Comparison of ENCODE assay signal across 7 mouse cellular contexts in the genomic region with DNA sequence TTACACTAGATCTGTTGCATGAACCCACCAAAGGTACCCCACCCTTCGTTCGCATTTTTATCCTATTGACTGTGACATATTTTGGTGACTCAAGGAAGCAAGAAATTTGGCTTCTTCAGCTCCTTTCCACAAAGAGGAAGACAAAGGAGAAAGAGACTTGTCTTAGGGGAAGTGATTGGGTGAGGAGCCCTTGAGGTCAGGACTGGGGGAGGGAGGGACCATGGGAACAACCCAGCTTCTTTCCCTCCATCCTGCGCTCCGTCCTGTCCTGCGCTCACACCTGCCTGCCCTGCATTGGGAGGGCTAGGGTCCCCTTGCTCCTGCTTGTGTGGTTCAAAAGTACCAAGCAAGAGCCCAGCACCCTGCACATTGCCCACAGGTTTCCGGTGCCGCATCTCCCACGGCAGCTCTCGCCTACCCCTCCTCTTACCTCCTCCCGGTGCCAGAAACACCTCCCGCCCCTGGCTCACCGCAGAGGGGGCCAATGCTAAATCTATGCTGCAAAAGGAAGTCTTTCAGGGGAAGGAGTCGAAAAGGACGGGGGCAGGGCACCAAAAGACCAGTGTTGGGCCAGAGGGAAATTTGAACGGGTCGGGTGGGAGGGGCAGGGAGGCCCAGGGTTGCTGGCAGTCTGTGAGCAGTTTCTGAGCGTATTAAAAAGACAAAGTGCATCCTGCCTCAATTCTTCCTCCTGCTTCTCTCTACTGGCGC. TPM values are rescaled to one million over a fixed set of nuclear protein-coding genes. Genes with fewer than 3 reads are reported as not detected.
DNase-seq lines count a peak whose midpoint lies in the region; ATAC-seq and TF ChIP-seq lines count a peak whose summit lies in the region.

No protein-coding gene starts in this region.

- H3K4me2 ChIP-seq in heart, embryonic 15.5 days: peak overlapping the region; percentile 61
- peak overlapping the region; percentile 44 for H3K4me2 ChIP-seq in liver, embryonic 16.5 days (ENCODE audit: low read depth, low read length)

- peak overlapping the region; percentile 32 to 56 for H3K4me3 ChIP-seq in ES-E14 (ENCODE audit: insufficient read depth in 1 of 2, low read depth in 1 of 2, low read length in 2 of 2, poor library complexity in 1 of 2, severe bottlenecking in 1 of 2)
- H3K4me3 ChIP-seq in heart, embryonic 15.5 days: peak overlapping the region; percentile 34
- H3K4me3 ChIP-seq in liver, embryonic 16.5 days (ENCODE audit: low read depth, low read length): peak overlapping the region; percentile 23; the same call in 1 of the 2 replicates

- no peaks in the 10 kb centered on the region for H3K27me3 ChIP-seq in heart, embryonic 15.5 days
- peaks cover 3% of the 10 kb centered on the region for H3K27me3 ChIP-seq in liver, embryonic 16.5 days (ENCODE audit: control insufficient read depth, insufficient read depth, low read depth, low read length)

- peak; percentile 75 for ATAC-seq in CD4-positive, CD25-positive, alpha-beta regulatory T cell, adult 4 months
- ATAC-seq in heart, embryonic 15.5 days (replicated peaks; ENCODE audit: insufficient number of reproducible peaks, insufficient read depth, low FRiP score, low read depth): no peak
- ATAC-seq in liver, embryonic 16.5 days (ENCODE audit: low read depth): peak; percentile 30; the same call in 1 of the 2 replicates

- H3K9ac ChIP-seq in ES-E14 (ENCODE audit: insufficient read depth, low read depth, low read length, poor library complexity, severe bottlenecking): no peak overlapping the region
- peak overlapping the region; percentile 36; the same call in 1 of the 2 replicates for H3K9ac ChIP-seq in heart, embryonic 15.5 days
- no peak overlapping the region for H3K9ac ChIP-seq in liver, embryonic 16.5 days (ENCODE audit: low read depth, low read length)

- H3K27ac ChIP-seq in ES-E14 (ENCODE audit: insufficient read depth, low read depth, low read length, poor library complexity, severe bottlenecking): no peak overlapping the region
- H3K27ac ChIP-seq in heart, embryonic 15.5 days: no peak overlapping the region
- H3K27ac ChIP-seq in liver, embryonic 16.5 days (ENCODE audit: low read length): peak overlapping the region; percentile 53

- in situ Hi-C loops in ES-E14 (cut with MboI; ENCODE audit: low sequenced_read_pairs in 2 of 2, unreplicated experiment in 2 of 2): no loop called here

- no peaks in the 10 kb centered on the region for H3K9me3 ChIP-seq in ES-E14 (ENCODE audit: control insufficient read depth, insufficient read depth, low read depth, low read length)
- H3K9me3 ChIP-seq in heart, embryonic 15.5 days (replicated peaks): no peaks in the 10 kb centered on the region
- no peaks in the 10 kb centered on the region for H3K9me3 ChIP-seq in liver, embryonic 16.5 days (replicated peaks; ENCODE audit: control insufficient read depth, low read length)

- DNase-seq in ES-E14 (ENCODE audit: low read depth, low spot score): no peak
- peak; percentile 72 to 75 for DNase-seq in spleen, postnatal 36 days (ENCODE audit: low spot score in 2 of 2)
- DNase-seq in right cerebral cortex, postnatal 25 days: no peak
- DNase-seq in kidney, adult 8-10 months: no peak

- H3K4me1 ChIP-seq in ES-E14 (ENCODE audit: control insufficient read depth in 2 of 2, insufficient read depth in 2 of 2, low read length in 2 of 2, poor library complexity in 1 of 2): peaks cover 0 to 10% of the 10 kb centered on the region in 2 experiments; a peak in 2 of 4 replicates
- H3K4me1 ChIP-seq in heart, embryonic 15.5 days (replicated peaks): peaks cover 11% of the 10 kb centered on the region
- H3K4me1 ChIP-seq in liver, embryonic 16.5 days (ENCODE audit: control insufficient read depth, low read depth, low read length): no peaks in the 10 kb centered on the region; the same call in 1 of the 2 replicates

- H3K36me3 ChIP-seq in ES-E14 (ENCODE audit: control insufficient read depth, insufficient read depth, low read length, poor library complexity, severe bottlenecking): no peaks in the 10 kb centered on the region
- H3K36me3 ChIP-seq in heart, embryonic 15.5 days: no peaks in the 10 kb centered on the region
- no peaks in the 10 kb centered on the region for H3K36me3 ChIP-seq in liver, embryonic 16.5 days (ENCODE audit: control insufficient read depth, insufficient read depth)

- 16% methylated on average over 18 of the region's 18 CpGs for WGBS in heart, embryonic 15.5 days
- WGBS in liver, embryonic 16.5 days (ENCODE audit: insufficient replicate concordance): 9% methylated on average over 18 of the region's 18 CpGs

TF ChIP-seq in ES-E14, 5 proteins besides CTCF, POLR2A, EP300 and RAD21:
- TF ChIP-seq ZC3H11A (IDR thresholded peaks at IDR 0.05; ENCODE audit: borderline replicate concordance, low read depth, low read length) (no peak), CHD2 (IDR thresholded peaks at IDR 0.05; ENCODE audit: low read depth, low read length) (no peak), HCFC1 (IDR thresholded peaks at IDR 0.05; ENCODE audit: borderline replicate concordance, insufficient read depth, low read length) (no peak), ZNF384 (IDR thresholded peaks at IDR 0.05; ENCODE audit: low read depth, low read length) (no peak), MAFK (IDR thresholded peaks at IDR 0.05; ENCODE audit: insufficient read depth, low read depth, low read length) (no peak)

RNA-seq across cellular contexts. Expression of gene Fam207a, which starts 6.6 kb away (rescaled TPM):
- polyA plus RNA-seq in CD4-positive, CD25-positive, alpha-beta regulatory T cell, adult 4 months (2017; shearing (Covaris generic)): 10 to 100 TPM; 11.8 to 14.3 TPM
- total RNA-seq in ES-E14 (2012; rRNA removed): 29.1 and 33.6 TPM in 2 replicates
- polyA plus RNA-seq in heart, embryonic 15.5 days (2015; fragmentation: Nextera tagmentation; extraction: Ambion mirVana): 21.3 and 28.1 TPM in 2 replicates
- polyA plus RNA-seq in liver, embryonic 16.5 days (2015; fragmentation: Nextera tagmentation; extraction: Ambion mirVana): 12.1 and 13.8 TPM in 2 replicates

RNA-seq across cellular contexts. Expression of gene Itgb2, which starts 7.9 kb away (rescaled TPM):
- polyA plus RNA-seq in CD4-positive, CD25-positive, alpha-beta regulatory T cell, adult 4 months (2017; shearing (Covaris generic)): 100 to 1,000 TPM; 449 to 774 TPM
- total RNA-seq in ES-E14 (2012; rRNA removed): 0.42 and 0.54 TPM in 2 replicates
- 2.1 and 6.2 TPM in 2 replicates for polyA plus RNA-seq in heart, embryonic 15.5 days (2015; fragmentation: Nextera tagmentation; extraction: Ambion mirVana)
- polyA plus RNA-seq in liver, embryonic 16.5 days (2015; fragmentation: Nextera tagmentation; extraction: Ambion mirVana): 18.2 and 20.6 TPM in 2 replicates

RNA-seq across cellular contexts. Expression of gene Pttg1ip, which starts 59.3 kb away (rescaled TPM):
- polyA plus RNA-seq in CD4-positive, CD25-positive, alpha-beta regulatory T cell, adult 4 months (2017; shearing (Covaris generic)): 100 to 1,000 TPM; 107 to 179 TPM
- 115 and 142 TPM in 2 replicates for total RNA-seq in ES-E14 (2012; rRNA removed)
- 105 and 125 TPM in 2 replicates for polyA plus RNA-seq in heart, embryonic 15.5 days (2015; fragmentation: Nextera tagmentation; extraction: Ambion mirVana)
- 87.3 and 94.5 TPM in 2 replicates for polyA plus RNA-seq in liver, embryonic 16.5 days (2015; fragmentation: Nextera tagmentation; extraction: Ambion mirVana)

Comparison
In these comparisons a context has a peak if more than half of its experiments do, and no peak if none do; other contexts are left out.
1. DNase-seq: peak in spleen, postnatal 36 days (2 of 2); none in ES-E14 (single experiment), right cerebral cortex, postnatal 25 days (single experiment) and kidney, adult 8-10 months (0 of 2).
2. RNA of gene Itgb2, which starts 7.9 kb away (polyA plus RNA-seq): 449 to 774 TPM in CD4-positive, CD25-positive, alpha-beta regulatory T cell, adult 4 months; 18.2 to 20.6 TPM in liver, embryonic 16.5 days and 2.1 to 6.2 TPM in heart, embryonic 15.5 days; every median in the first group is over 10 times any median in the second.
3. Peak in every context shown above with its lines, with median percentiles within 50 percentile points of each other: H3K4me3 ChIP-seq.